Mouse (Mus musculus): Measurements from ENCODE around the gene Eif4g3. TPM values are rescaled to one million over a fixed set of nuclear protein-coding genes. Genes with fewer than 3 reads are reported as not detected.

Eif4g3 gene
- polyA plus RNA-seq, 1 experiment from 2014 or later: 57.3 TPM

DNA sequence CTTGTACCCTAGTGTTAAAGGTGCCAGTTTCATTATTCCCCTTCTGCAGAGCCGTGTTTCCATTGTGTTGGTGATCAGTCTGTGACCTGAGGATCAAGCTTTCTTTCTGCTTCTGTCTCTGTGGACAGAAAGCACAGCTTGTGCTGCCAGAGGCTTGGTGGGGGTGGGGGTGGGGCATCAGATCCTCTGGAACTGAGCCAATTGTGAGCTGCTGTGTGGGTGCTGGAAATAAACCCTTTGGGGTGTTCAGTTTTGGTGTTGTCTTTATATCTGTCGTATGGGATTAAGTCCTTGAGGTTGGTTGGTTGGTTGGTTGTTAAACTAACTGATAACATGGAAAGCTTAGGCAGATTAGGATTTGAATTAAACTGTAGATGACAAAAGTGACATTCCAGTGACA is 171.0 kb downstream of the Eif4g3 start:
- H3K4me3 ChIP-seq (ENCODE audit: low read depth, low read length): no peak overlapping the region
- no peak overlapping the region for H3K9ac ChIP-seq (ENCODE audit: low read length)
- no peaks in the 10 kb centered on the region for H3K27me3 ChIP-seq (ENCODE audit: control insufficient read depth, insufficient read depth, low read length)
- WGBS: 39% methylated on average over 2 of the region's 2 CpGs
- peaks cover 10% of the 10 kb centered on the region; the same call in 1 of the 2 replicates for H3K36me3 ChIP-seq (ENCODE audit: control insufficient read depth, insufficient read depth, low read length)
- H3K4me1 ChIP-seq (replicated peaks; ENCODE audit: control insufficient read depth, insufficient read depth, low read length): no peaks in the 10 kb centered on the region; the same call in 1 of the 2 replicates
- DNase-seq (ENCODE audit: low spot score) (no peak), ATAC-seq (replicated peaks; ENCODE audit: low FRiP score) (no peak)
- 0 out of 2 replicates have a peak overlapping the region, but pooled peaks have one; percentile 46 for H3K27ac ChIP-seq (ENCODE audit: low read depth, low read length)
- no peaks in the 10 kb centered on the region for H3K9me3 ChIP-seq (ENCODE audit: control insufficient read depth, low read length)
- H3K4me2 ChIP-seq (ENCODE audit: low read depth, low read length, severe bottlenecking): no peak overlapping the region

DNA sequence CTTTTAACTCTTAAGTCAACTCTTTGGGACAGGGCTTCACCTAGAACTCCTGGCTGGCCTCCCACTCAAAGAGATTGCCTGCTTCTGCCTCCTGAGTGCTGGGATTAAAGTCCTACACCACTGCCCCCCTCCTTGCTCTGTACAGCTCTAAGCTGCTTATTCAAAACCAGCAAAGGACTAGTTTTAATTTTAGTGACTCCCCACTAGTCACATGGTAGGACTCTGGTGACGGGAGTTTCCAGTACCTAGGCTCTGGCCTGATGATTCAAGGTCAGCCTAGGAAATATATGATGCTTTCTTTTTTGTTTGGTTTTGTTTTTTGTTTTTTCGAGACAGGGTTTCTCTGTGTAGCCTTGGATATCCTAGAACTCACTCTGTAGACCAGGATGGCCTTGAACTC is 172.0 kb downstream of the Eif4g3 start:
- Histone ChIP-seq H3K9ac (ENCODE audit: low read length) (no peak overlapping the region), H3K4me3 (ENCODE audit: low read depth, low read length) (no peak overlapping the region), H3K4me2 (ENCODE audit: low read depth, low read length, severe bottlenecking) (no peak overlapping the region), H3K9me3 (ENCODE audit: control insufficient read depth, low read length) (no peaks in the 10 kb centered on the region), H3K36me3 (ENCODE audit: control insufficient read depth, insufficient read depth, low read length) (peaks cover 8% of the 10 kb centered on the region; the same call in 1 of the 2 replicates), H3K4me1 (replicated peaks; ENCODE audit: control insufficient read depth, insufficient read depth, low read length) (no peaks in the 10 kb centered on the region; the same call in 1 of the 2 replicates), H3K27ac (ENCODE audit: low read depth, low read length) (no peak overlapping the region), H3K27me3 (ENCODE audit: control insufficient read depth, insufficient read depth, low read length) (no peaks in the 10 kb centered on the region)
- 92% methylated on average over 2 of the region's 2 CpGs for WGBS
- no peak for ATAC-seq (replicated peaks; ENCODE audit: low FRiP score)
- no peak for DNase-seq (ENCODE audit: low spot score)

DNA sequence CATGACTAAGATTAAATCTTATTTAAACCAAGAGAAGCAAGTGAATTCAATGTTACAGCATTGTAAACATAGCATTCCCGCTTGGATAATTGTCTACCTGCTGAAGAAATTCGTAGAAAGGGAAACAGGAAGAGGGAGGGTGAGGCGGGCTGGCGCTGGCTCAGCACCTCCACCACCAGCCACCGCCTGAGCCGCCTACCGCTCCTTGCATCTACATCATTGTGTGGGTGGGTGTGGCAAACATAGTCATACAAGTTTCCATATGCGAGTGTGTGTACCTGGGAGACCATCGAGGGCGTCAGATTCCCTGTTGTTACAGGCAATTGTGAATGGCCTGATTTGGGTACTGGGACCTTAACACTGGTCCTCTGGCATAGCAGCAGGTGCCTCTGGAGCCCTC is 173.7 kb downstream of the Eif4g3 start:
- Histone ChIP-seq H3K27ac (ENCODE audit: low read depth, low read length) (no peak overlapping the region), H3K4me1 (replicated peaks; ENCODE audit: control insufficient read depth, insufficient read depth, low read length) (no peaks in the 10 kb centered on the region; the same call in 1 of the 2 replicates), H3K27me3 (ENCODE audit: control insufficient read depth, insufficient read depth, low read length) (no peaks in the 10 kb centered on the region), H3K36me3 (ENCODE audit: control insufficient read depth, insufficient read depth, low read length) (peaks cover 8% of the 10 kb centered on the region; the same call in 1 of the 2 replicates), H3K4me2 (ENCODE audit: low read depth, low read length, severe bottlenecking) (no peak overlapping the region), H3K9me3 (ENCODE audit: control insufficient read depth, low read length) (no peaks in the 10 kb centered on the region), H3K4me3 (ENCODE audit: low read depth, low read length) (no peak overlapping the region), H3K9ac (ENCODE audit: low read length) (no peak overlapping the region)
- 92% methylated on average over 10 of the region's 10 CpGs for WGBS
- DNase-seq (ENCODE audit: low spot score): no peak
- no peak for ATAC-seq (replicated peaks; ENCODE audit: low FRiP score)

DNA sequence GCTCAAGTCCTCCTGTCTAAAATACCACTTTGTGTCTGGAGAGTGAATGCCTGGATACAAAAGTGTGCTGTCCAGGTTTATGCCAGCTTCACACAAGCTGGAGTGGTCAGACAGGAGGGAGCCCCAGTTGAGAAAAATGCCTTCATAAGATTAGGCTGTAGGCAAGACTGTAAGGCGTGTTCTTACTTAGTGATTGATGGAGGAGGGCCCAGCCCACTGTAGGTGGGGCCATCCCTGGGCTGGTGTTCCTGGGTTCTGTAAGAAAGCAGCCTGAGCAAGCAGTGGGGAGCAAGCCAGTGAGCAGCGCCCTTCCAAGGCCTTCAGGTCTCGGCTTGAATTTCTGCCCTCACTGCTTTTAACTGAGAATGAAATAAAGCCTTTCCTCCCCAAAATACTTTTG is 175.3 kb downstream of the Eif4g3 start:
- H3K4me3 ChIP-seq (ENCODE audit: low read depth, low read length): no peak overlapping the region
- no peaks in the 10 kb centered on the region for H3K9me3 ChIP-seq (ENCODE audit: control insufficient read depth, low read length)
- no peak overlapping the region for H3K27ac ChIP-seq (ENCODE audit: low read depth, low read length)
- DNase-seq (ENCODE audit: low spot score) (no peak), ATAC-seq (replicated peaks; ENCODE audit: low FRiP score) (no peak)
- H3K27me3 ChIP-seq (ENCODE audit: control insufficient read depth, insufficient read depth, low read length): no peaks in the 10 kb centered on the region
- H3K4me2 ChIP-seq (ENCODE audit: low read depth, low read length, severe bottlenecking): no peak overlapping the region
- 80% methylated on average over 3 of the region's 3 CpGs for WGBS
- peaks cover 8% of the 10 kb centered on the region; the same call in 1 of the 2 replicates for H3K36me3 ChIP-seq (ENCODE audit: control insufficient read depth, insufficient read depth, low read length)
- no peaks in the 10 kb centered on the region; the same call in 1 of the 2 replicates for H3K4me1 ChIP-seq (replicated peaks; ENCODE audit: control insufficient read depth, insufficient read depth, low read length)
- H3K9ac ChIP-seq (ENCODE audit: low read length): no peak overlapping the region

DNA sequence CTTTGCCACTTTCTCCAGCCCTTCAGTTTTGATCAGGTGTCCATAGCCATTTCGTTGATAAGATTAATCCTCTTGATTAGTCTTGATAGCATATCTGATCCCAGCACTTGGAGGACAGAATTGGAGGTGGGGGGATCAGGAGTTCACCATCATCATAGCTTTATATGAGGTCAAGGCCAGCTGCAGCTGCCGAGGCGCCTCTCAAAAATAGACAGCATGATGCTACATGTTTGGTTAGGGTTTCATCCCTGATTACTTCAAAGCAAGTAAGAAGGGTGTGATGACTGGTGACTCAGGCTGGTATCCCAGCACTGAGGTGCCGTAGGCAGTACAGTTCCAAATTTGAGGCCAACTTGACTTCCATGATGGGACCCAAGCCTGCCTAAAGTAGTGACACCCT is 176.6 kb downstream of the Eif4g3 start:
- Histone ChIP-seq H3K27ac (ENCODE audit: low read depth, low read length) (no peak overlapping the region), H3K4me1 (replicated peaks; ENCODE audit: control insufficient read depth, insufficient read depth, low read length) (no peaks in the 10 kb centered on the region), H3K9me3 (ENCODE audit: control insufficient read depth, low read length) (no peaks in the 10 kb centered on the region), H3K27me3 (ENCODE audit: control insufficient read depth, insufficient read depth, low read length) (no peaks in the 10 kb centered on the region), H3K4me3 (ENCODE audit: low read depth, low read length) (no peak overlapping the region), H3K9ac (ENCODE audit: low read length) (no peak overlapping the region), H3K4me2 (ENCODE audit: low read depth, low read length, severe bottlenecking) (no peak overlapping the region), H3K36me3 (ENCODE audit: control insufficient read depth, insufficient read depth, low read length) (peaks cover 8% of the 10 kb centered on the region; the same call in 1 of the 2 replicates)
- WGBS: 93% methylated on average over 4 of the region's 4 CpGs
- ATAC-seq (replicated peaks; ENCODE audit: low FRiP score) (no peak), DNase-seq (ENCODE audit: low spot score) (no peak)

DNA sequence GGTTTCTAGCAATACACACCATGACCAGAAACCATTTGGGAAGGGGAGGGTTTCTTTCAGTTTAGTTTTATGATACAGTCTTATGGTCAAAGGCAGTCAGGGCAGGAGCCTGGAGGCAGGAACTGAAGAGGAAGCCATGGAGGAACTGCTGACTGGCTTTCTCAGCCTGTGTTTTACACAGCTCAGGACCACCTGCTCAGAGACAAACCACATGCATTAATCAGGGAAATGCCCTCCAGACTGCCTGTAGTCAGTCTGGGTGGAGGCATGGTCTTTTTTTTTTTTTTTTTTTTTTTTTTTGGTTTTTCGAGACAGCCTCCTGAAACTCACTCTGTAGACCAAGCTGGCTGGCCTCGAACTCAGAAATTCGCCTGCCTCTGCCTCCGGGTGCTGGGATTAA is 179.9 kb downstream of the Eif4g3 start:
- ATAC-seq (replicated peaks; ENCODE audit: low FRiP score) (no peak), DNase-seq (ENCODE audit: low spot score) (no peak)
- Histone ChIP-seq H3K4me2 (ENCODE audit: low read depth, low read length, severe bottlenecking) (no peak overlapping the region), H3K9ac (ENCODE audit: low read length) (no peak overlapping the region), H3K9me3 (ENCODE audit: control insufficient read depth, low read length) (no peaks in the 10 kb centered on the region), H3K4me1 (replicated peaks; ENCODE audit: control insufficient read depth, insufficient read depth, low read length) (no peaks in the 10 kb centered on the region), H3K27ac (ENCODE audit: low read depth, low read length) (no peak overlapping the region), H3K27me3 (ENCODE audit: control insufficient read depth, insufficient read depth, low read length) (no peaks in the 10 kb centered on the region), H3K36me3 (ENCODE audit: control insufficient read depth, insufficient read depth, low read length) (peaks cover 8% of the 10 kb centered on the region; the same call in 1 of the 2 replicates), H3K4me3 (ENCODE audit: low read depth, low read length) (no peak overlapping the region)
- 86% methylated on average over 4 of the region's 4 CpGs for WGBS

DNA sequence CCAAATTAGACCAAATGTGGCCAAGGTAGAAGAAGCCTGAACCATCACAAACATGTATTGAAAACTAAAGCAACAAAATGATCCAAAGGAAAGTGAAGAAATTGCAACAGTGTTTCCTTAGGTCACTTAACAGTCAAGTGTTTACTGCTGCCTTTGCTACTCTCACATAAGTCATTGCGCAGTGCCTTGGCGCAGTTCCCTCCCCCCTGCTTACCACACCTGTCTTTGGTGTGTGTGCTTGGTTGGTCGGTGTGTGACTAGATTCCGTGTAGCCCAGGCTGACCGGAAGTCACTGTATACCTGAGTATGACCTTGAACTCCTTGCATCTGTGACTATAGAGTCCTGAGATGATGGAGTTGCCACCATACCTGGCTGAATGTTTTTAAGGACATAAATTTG is 186.6 kb downstream of the Eif4g3 start:
- Histone ChIP-seq H3K9me3 (ENCODE audit: control insufficient read depth, low read length) (no peaks in the 10 kb centered on the region), H3K36me3 (ENCODE audit: control insufficient read depth, insufficient read depth, low read length) (peaks cover 21% of the 10 kb centered on the region; the same call in 1 of the 2 replicates), H3K4me1 (replicated peaks; ENCODE audit: control insufficient read depth, insufficient read depth, low read length) (no peaks in the 10 kb centered on the region), H3K27me3 (ENCODE audit: control insufficient read depth, insufficient read depth, low read length) (no peaks in the 10 kb centered on the region), H3K4me3 (ENCODE audit: low read depth, low read length) (no peak overlapping the region), H3K9ac (ENCODE audit: low read length) (no peak overlapping the region), H3K27ac (ENCODE audit: low read depth, low read length) (no peak overlapping the region), H3K4me2 (ENCODE audit: low read depth, low read length, severe bottlenecking) (no peak overlapping the region)
- DNase-seq (ENCODE audit: low spot score) (no peak), ATAC-seq (replicated peaks; ENCODE audit: low FRiP score) (no peak)
- 97% methylated on average over 5 of the region's 5 CpGs for WGBS

DNA sequence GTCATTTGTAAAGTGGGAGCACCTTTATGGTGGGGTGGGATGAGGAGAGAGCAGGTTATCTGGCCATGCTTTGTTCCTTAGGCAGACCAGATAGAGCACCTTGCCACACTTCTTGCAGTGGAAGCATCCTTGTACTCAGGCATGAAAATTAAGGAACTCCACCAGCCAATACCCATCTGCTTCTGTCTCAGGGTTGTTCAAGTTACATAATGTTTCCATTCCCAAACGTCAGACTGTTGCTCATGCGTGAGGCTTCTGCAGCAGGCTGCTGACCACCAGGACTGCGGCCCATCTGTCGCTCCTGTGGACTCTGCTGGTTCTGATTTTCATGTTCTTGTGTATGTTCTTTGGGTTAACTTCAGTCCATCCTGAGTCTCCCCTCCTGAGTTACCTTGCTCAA is 187.9 kb downstream of the Eif4g3 start:
- H3K36me3 ChIP-seq (ENCODE audit: control insufficient read depth, insufficient read depth, low read length): peaks cover 18% of the 10 kb centered on the region; the same call in 1 of the 2 replicates
- no peaks in the 10 kb centered on the region for H3K27me3 ChIP-seq (ENCODE audit: control insufficient read depth, insufficient read depth, low read length)
- no peak for DNase-seq (ENCODE audit: low spot score)
- H3K9ac ChIP-seq (ENCODE audit: low read length): no peak overlapping the region
- no peak overlapping the region for H3K4me3 ChIP-seq (ENCODE audit: low read depth, low read length)
- H3K4me2 ChIP-seq (ENCODE audit: low read depth, low read length, severe bottlenecking): no peak overlapping the region
- no peak for ATAC-seq (replicated peaks; ENCODE audit: low FRiP score)
- no peaks in the 10 kb centered on the region for H3K4me1 ChIP-seq (replicated peaks; ENCODE audit: control insufficient read depth, insufficient read depth, low read length)
- H3K27ac ChIP-seq (ENCODE audit: low read depth, low read length): no peak overlapping the region
- no peaks in the 10 kb centered on the region for H3K9me3 ChIP-seq (ENCODE audit: control insufficient read depth, low read length)
- 89% methylated on average over 4 of the region's 4 CpGs for WGBS

DNA sequence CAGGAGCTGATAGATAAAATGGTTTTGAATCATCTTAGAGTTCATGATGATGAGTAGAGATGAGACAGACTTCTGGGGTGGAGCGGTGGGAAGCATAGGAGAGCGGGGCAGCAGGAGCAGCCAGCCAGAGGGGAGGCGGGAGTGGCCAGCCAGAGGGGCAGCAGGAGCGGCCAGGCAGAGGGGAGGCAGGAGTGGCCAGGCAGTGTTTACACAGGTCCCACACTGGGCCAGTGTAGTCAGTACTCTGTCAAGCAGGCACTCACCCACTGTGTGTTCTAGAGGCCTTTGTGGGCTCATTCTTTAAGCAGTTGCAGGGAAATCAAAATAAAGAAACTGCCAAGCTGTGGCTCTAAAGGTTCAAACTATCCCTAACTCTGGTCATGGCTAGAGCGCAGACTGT is 191.2 kb downstream of the Eif4g3 start:
- WGBS: 92% methylated on average over 5 of the region's 5 CpGs
- no peak for ATAC-seq (replicated peaks; ENCODE audit: low FRiP score)
- H3K9ac ChIP-seq (ENCODE audit: low read length): no peak overlapping the region
- no peak overlapping the region for H3K4me2 ChIP-seq (ENCODE audit: low read depth, low read length, severe bottlenecking)
- H3K36me3 ChIP-seq (ENCODE audit: control insufficient read depth, insufficient read depth, low read length): peaks cover 16% of the 10 kb centered on the region; the same call in 1 of the 2 replicates
- no peaks in the 10 kb centered on the region for H3K27me3 ChIP-seq (ENCODE audit: control insufficient read depth, insufficient read depth, low read length)
- DNase-seq (ENCODE audit: low spot score): no peak
- H3K4me3 ChIP-seq (ENCODE audit: low read depth, low read length): no peak overlapping the region
- no peaks in the 10 kb centered on the region for H3K9me3 ChIP-seq (ENCODE audit: control insufficient read depth, low read length)
- no peaks in the 10 kb centered on the region for H3K4me1 ChIP-seq (replicated peaks; ENCODE audit: control insufficient read depth, insufficient read depth, low read length)
- no peak overlapping the region for H3K27ac ChIP-seq (ENCODE audit: low read depth, low read length)

Data from forebrain, embryonic 11.5 days (tissue).